Mouse (Mus musculus) C2C12 (cell line): ENCODE data around the gene Akap10. TPM values are rescaled to one million over a fixed set of nuclear protein-coding genes. Genes with fewer than 3 reads are reported as not detected.

Experiments used
- H3K27me3 ChIP-seq: one replicate; pipeline ENCODE4 v1.6.1; 2011; ENCODE audit not compliant: control insufficient read depth, insufficient read depth, insufficient read length
- H3K36me3 ChIP-seq: one replicate; pipeline ENCODE4 v1.6.1; 2011; ENCODE audit not compliant: control insufficient read depth, insufficient read depth
- H3K4me3 ChIP-seq: one replicate; pipeline ENCODE4 v1.5.1; 2011; ENCODE audit warnings: mild to moderate bottlenecking, control low read depth; ENCODE audit not compliant: poor library complexity, insufficient read depth, severe bottlenecking
- H3K79me2 ChIP-seq: one replicate; pipeline ENCODE4 v1.6.1; 2011; ENCODE audit not compliant: control insufficient read depth, insufficient read depth
- H3K79me3 ChIP-seq: one replicate; pipeline ENCODE4 v1.6.1; 2011; ENCODE audit warnings: low read depth, control low read depth
- H3ac ChIP-seq: one replicate; pipeline ENCODE3; 2011; ENCODE audit warnings: low read depth; ENCODE audit not compliant: control insufficient read depth, insufficient read length
- CEBPB ChIP-seq: IDR thresholded peaks from one replicate; pipeline ENCODE4 v1.6.1; 2011; ENCODE audit warnings: low read depth, mild to moderate bottlenecking, control low read depth, moderate library complexity
- CTCF ChIP-seq: IDR thresholded peaks from one replicate; pipeline ENCODE4 v1.5.1; 2011; ENCODE audit not compliant: control insufficient read depth, insufficient read depth, insufficient read length
- FOSL1 ChIP-seq: IDR thresholded peaks from one replicate; pipeline ENCODE4 v1.8.0; 2011; ENCODE audit warnings: mild to moderate bottlenecking, low read length; ENCODE audit not compliant: poor library complexity, insufficient read depth, severe bottlenecking
- MAX ChIP-seq: IDR thresholded peaks from one replicate; pipeline ENCODE4 v1.6.1; 2011; ENCODE audit warnings: mild to moderate bottlenecking, control low read depth
- MYOD1 ChIP-seq: IDR thresholded peaks from one replicate; pipeline ENCODE4 v1.6.1; 2011; ENCODE audit warnings: low read depth; ENCODE audit not compliant: control insufficient read depth, insufficient read length
- MYOG ChIP-seq: IDR thresholded peaks from one replicate; pipeline ENCODE4 v1.6.1; 2011; ENCODE audit not compliant: control insufficient read depth, insufficient read length; ENCODE audit errors: extremely low read depth
- USF1 ChIP-seq: IDR thresholded peaks from one replicate; pipeline ENCODE4 v1.6.1; 2011; ENCODE audit warnings: low read depth, mild to moderate bottlenecking, control low read depth, moderate library complexity
- long read RNA-seq, 2 experiments: library from polyadenylated mRNA; unstranded; transcript quantifications; one replicate each; pipeline ENCODE4 v2.0.0; 2019 to 2020
- polyA plus RNA-seq: library from polyadenylated mRNA; unstranded; fragments of >200 nt; fragmentation: generic; extraction: Trizol; gene quantifications from one replicate; pipeline ENCODE4 v1.2.1, GENCODE M21; 2012; ENCODE audit warnings: missing spikeins

Gene Akap10
- polyA plus RNA-seq: 6.0 TPM
- long read RNA-seq, experiment 1, partial matches to known transcripts: 0 of 4 reads
- long read RNA-seq, experiment 1, other reads (novel, unspliced or antisense): 1 of 4 reads
- long read RNA-seq, experiment 2, transcript Akap10-202 (15 exons, 3,874 nt): major isoform, 54 of 63 reads
- long read RNA-seq, experiment 2, partial matches to known transcripts: 1 of 63 reads
- long read RNA-seq, experiment 2, other reads (novel, unspliced or antisense): 8 of 63 reads

GRCm38 (mm10) chr11:61930098-61930517, at the start of gene Akap10:
Gene Akap10 (minus strand): TSS chr11:61930252.
- Histone ChIP-seq H3K79me2 (peaks cover 48% of the 10 kb centered on the region), H3K79me3 (peaks cover 41% of the 10 kb centered on the region), H3K36me3 (peaks cover 13% of the 10 kb centered on the region), H3K4me3 (peak within 1 kb of the TSS; percentile 96), H3K27me3 (no peaks in the 10 kb centered on the region), H3ac (peak within 1 kb of the TSS; percentile 78)
- peak; percentile 91 for TF ChIP-seq MAX
- peak; percentile 93 for TF ChIP-seq USF1
- no peak for TF ChIP-seq MYOG

DNA sequence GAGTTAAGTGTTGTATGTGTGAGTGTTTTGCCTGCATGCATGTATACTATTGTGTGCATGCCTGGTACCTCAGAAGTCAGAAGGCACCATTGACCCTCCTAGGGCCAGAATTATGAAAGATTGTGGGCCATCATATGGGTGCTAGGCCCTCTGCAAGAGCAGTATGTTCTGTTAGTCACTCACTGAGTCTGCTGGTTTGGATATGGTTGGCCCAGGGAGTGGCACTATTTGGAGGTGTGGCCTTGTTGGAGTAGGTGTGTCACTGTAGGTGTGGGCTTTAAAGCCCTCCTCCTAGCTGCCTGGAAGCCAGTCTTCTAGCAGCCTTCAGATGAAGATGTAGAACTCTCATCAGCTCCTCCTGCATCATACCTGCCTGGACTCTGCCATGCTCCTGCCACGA, 45.7 kb upstream of the Akap10 start:
- Histone ChIP-seq H3K27me3 (no peaks in the 10 kb centered on the region), H3K79me3 (no peaks in the 10 kb centered on the region), H3K36me3 (no peaks in the 10 kb centered on the region), H3ac (no peak overlapping the region), H3K4me3 (no peak overlapping the region), H3K79me2 (no peaks in the 10 kb centered on the region)
- TF ChIP-seq CEBPB (no peak), USF1 (no peak), MYOD1 (no peak), MAX (no peak), CTCF (no peak), MYOG (no peak), FOSL1 (no peak)

DNA sequence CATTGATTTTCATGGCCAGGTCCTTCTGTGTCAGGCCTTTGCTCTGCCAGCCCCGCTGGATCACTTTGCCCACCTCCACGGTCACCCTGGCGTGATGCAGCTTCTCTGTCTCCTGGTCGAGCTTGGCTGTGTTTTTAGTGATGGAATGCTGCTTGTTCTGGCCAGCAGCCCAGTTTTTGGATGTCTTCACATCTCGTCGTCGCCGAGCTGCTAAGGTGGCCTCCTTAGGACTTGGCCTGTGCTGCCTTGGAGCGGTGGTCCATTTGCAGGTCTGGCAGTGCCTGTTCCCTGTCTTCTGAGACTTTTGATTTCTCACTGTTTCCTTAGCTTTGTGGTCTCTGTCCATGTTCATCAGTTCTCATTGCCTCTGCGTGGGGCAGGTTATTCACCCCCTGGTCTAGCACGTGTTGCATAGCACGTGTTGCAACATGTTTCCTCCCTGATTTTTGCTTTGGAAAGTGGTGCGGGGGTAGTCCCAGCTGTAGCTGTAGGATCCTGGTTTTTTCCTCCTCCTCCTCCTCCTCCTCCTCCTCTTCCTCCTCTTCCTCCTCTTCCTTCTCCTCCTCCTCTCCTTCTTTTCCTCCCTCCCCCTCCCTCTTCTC, 44.2 kb upstream of the Akap10 start:
- Histone ChIP-seq H3K79me2 (no peaks in the 10 kb centered on the region), H3K36me3 (no peaks in the 10 kb centered on the region), H3K4me3 (no peak overlapping the region), H3K79me3 (no peaks in the 10 kb centered on the region), H3ac (no peak overlapping the region), H3K27me3 (no peaks in the 10 kb centered on the region)
- TF ChIP-seq MAX (no peak), FOSL1 (no peak), CTCF (no peak), MYOD1 (no peak), MYOG (no peak), CEBPB (no peak), USF1 (no peak)

GRCm38 (mm10) chr11:61971441-61972221, 41.6 kb upstream of the Akap10 start:
- Histone ChIP-seq H3K27me3 (no peaks in the 10 kb centered on the region), H3ac (no peak overlapping the region), H3K36me3 (no peaks in the 10 kb centered on the region), H3K79me2 (no peaks in the 10 kb centered on the region), H3K4me3 (no peak overlapping the region), H3K79me3 (no peaks in the 10 kb centered on the region)
- TF ChIP-seq MYOG (no peak), MAX (no peak), CTCF (no peak), FOSL1 (no peak), MYOD1 (no peak), CEBPB (no peak), USF1 (no peak)

DNA sequence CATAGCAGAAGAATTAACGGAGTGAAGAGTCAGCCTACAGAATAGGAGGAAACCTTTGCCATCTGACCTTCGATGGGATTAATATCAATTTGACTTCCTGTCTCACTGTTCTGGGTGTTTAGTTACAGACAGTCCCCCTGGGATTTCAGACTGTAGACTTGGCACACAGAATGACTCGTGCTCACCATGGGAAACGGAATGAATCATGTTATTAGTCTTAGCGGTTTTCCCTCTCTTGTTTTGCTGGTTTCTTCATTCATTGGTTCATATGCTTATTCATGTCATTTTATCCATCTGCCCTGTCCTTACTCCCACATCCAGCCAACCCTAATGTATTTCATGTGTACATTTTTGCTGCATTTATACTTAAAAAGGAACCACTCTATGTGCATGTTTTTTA, 40.8 kb upstream of the Akap10 start:
- no peaks in the 10 kb centered on the region for H3K36me3 ChIP-seq
- H3K27me3 ChIP-seq: no peaks in the 10 kb centered on the region
- no peaks in the 10 kb centered on the region for H3K79me2 ChIP-seq
- H3ac ChIP-seq: no peak overlapping the region
- TF ChIP-seq FOSL1 (peak; percentile 40), MYOG (no peak), MAX (peak; percentile 78), MYOD1 (peak; percentile 28)
- H3K4me3 ChIP-seq: no peak overlapping the region
- H3K79me3 ChIP-seq: no peaks in the 10 kb centered on the region

DNA sequence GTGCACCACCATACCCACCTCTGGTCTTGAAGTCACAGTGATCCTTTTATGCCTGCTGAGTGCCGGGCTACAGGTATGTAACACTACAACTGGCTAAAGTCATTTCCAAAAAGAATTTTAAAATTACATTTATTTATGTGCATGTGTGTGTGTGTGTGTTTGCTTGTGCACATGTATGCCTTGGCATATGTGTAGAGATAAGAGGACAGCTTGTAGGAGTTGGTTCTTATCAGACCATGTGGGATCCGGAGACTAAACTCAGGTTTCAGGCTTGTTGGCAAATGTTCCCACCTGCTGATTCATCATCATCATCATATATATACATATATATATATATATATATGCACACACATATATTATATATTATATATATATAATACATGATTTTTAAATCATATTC, 38.8 kb upstream of the Akap10 start:
- Histone ChIP-seq H3K36me3 (no peaks in the 10 kb centered on the region), H3K79me2 (no peaks in the 10 kb centered on the region), H3K27me3 (no peaks in the 10 kb centered on the region), H3K79me3 (no peaks in the 10 kb centered on the region), H3ac (no peak overlapping the region), H3K4me3 (no peak overlapping the region)
- TF ChIP-seq FOSL1: no peak
- no peak for TF ChIP-seq CTCF
- no peak for TF ChIP-seq MYOD1
- no peak for TF ChIP-seq USF1
